In genomic region chr15:101042613-101043012, GRCm38 (mm10) we compare ENCODE assay signal across 9 mouse cellular contexts. TPM values are rescaled to one million over a fixed set of nuclear protein-coding genes. Genes with fewer than 3 reads are reported as not detected.
DNase-seq lines count a peak whose midpoint lies in the region; ATAC-seq lines count a peak whose summit lies in the region.
"Had no signal": no experiment of that assay in that cellular context is flagged by ENCODE, and none has a peak within 500 bp of the region (broad histone marks: within the 10 kb centered on the region; RNA-seq: fewer than 3 reads in every experiment).

No protein-coding gene starts in this region.

- peaks cover 17% of the 10 kb centered on the region for H3K4me1 ChIP-seq in heart, embryonic 12.5 days (replicated peaks)

- H3K27me3 ChIP-seq in heart, embryonic 12.5 days (replicated peaks), result peaks cover 92% of the 10 kb centered on the region

- H3K27ac ChIP-seq in heart, embryonic 12.5 days (ENCODE audit: poor library complexity, severe bottlenecking), result no peak overlapping the region
- H3K27ac ChIP-seq: limb, embryonic 12.5 days had no signal

- no peak overlapping the region for H3K4me2 ChIP-seq in heart, embryonic 12.5 days
- H3K4me2 ChIP-seq: limb, embryonic 12.5 days had no signal

- DNase-seq in heart, adult 11 months, result peak; percentile 92
- peak; percentile 55 to 60 for DNase-seq in B cell, adult 2 months
- peak; percentile 47 for DNase-seq in adrenal gland, adult 2 months
- DNase-seq in embryo, embryonic 11 days, result peak; percentile 77
- DNase-seq in kidney, postnatal 4 days, result peak; percentile 84 to 86
- peak; percentile 43 for DNase-seq in lung, postnatal 25 days (ENCODE audit: low spot score)
- DNase-seq in testis, postnatal 10 days (ENCODE audit: low spot score), result peak; percentile 85

- H3K36me3 ChIP-seq in heart, embryonic 12.5 days, result no peaks in the 10 kb centered on the region
- H3K36me3 ChIP-seq: limb, embryonic 12.5 days had no signal

- no peak overlapping the region for H3K9ac ChIP-seq in heart, embryonic 12.5 days
- H3K9ac ChIP-seq: limb, embryonic 12.5 days had no signal

- H3K9me3 ChIP-seq in heart, embryonic 12.5 days (replicated peaks), result no peaks in the 10 kb centered on the region
- H3K9me3 ChIP-seq: limb, embryonic 12.5 days had no signal

- ATAC-seq in heart, embryonic 12.5 days (ENCODE audit: insufficient number of reproducible peaks, low FRiP score), result no peak

- H3K4me3 ChIP-seq in heart, embryonic 12.5 days, result no peak overlapping the region
- H3K4me3 ChIP-seq: limb, embryonic 12.5 days had no signal

- WGBS in heart, embryonic 12.5 days, result 22% methylated on average over 6 of the region's 6 CpGs

RNA-seq across cellular contexts. Expression of gene Gm47841, which starts 4.6 kb away (rescaled TPM):
- polyA plus RNA-seq in heart, embryonic 12.5 days (2016; fragmentation: Nextera tagmentation; extraction: Ambion mirVana), result not detected in 2 replicates
- under 1 TPM; 0.37 to 0.45 TPM for total RNA-seq in adrenal gland, adult 2 months (2021)
- polyA plus RNA-seq in adrenal gland, adult 2 months (2012; rRNA removed), result 0.37 TPM in 1 of 2 replicates, not detected in the other
- polyA plus RNA-seq: limb, embryonic 12.5 days had no signal

RNA-seq across cellular contexts. Expression of gene Fignl2, which starts 35.8 kb away (rescaled TPM):
- 0.10 and 0.15 TPM in 2 replicates for polyA plus RNA-seq in heart, embryonic 12.5 days (2016; fragmentation: Nextera tagmentation; extraction: Ambion mirVana)
- total RNA-seq in adrenal gland, adult 2 months (2021), result 1 to 10 TPM; 6.3 to 8.7 TPM
- 11.8 and 16.1 TPM in 2 replicates for polyA plus RNA-seq in adrenal gland, adult 2 months (2012; rRNA removed)

Comparison
In these comparisons a context has a peak if more than half of its experiments do, and no peak if none do; other contexts are left out.
1. RNA of gene Fignl2, which starts 35.8 kb away (polyA plus RNA-seq): 11.8 to 16.1 TPM in adrenal gland, adult 2 months; 0.10 to 0.15 TPM in heart, embryonic 12.5 days; every median in the first group is over 10 times any median in the second.
2. Peak in every context shown above with its lines, with median percentiles within 50 percentile points of each other: DNase-seq.